Mouse (Mus musculus) kidney, postnatal 36 days (tissue): Measurements from ENCODE around the gene Aacs.
"Not testable (repeated sequence)": the region's sequence is repeated elsewhere in the genome, so short reads cannot be mapped to it uniquely, and the experiment has no call there.

Experiments
- DNase-seq, 2 experiments: peaks; one replicate each; pipeline ENCODE4 v3.0.0; 2021 to 2022; ENCODE audit warnings: mixed read lengths in 2 of 2

Aacs gene

DNA sequence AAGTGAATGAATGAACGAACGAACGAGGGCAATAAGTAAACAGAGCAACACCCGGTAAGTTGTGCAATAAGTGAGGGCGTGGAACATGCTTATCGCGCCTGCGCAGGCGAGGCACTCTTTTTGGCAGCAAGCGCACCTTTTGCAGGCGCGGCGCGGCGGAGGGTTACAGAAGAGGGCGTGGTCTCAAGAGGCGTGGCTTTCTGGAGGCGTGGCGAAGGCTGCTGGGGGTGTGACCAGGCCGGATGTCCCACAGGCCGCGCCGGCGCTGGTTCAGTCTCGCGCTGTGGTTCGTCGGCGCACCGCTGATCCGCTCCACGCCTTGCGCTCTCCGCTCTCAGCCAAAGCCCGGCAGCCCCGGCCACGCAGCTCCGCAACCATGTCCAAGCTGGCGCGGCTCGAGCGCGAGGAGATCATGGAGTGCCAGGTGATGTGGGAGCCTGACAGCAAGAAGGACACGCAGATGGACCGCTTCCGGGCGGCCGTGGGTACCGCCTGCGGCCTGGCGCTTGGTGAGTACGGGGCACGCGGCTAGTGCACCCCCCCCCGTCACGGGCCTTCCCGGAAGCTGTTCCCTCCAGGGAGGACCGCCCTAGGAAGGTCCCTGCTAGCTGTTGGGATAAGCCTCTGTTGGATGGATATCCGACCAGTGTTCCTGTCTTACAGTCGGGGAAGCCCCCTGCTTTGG, at the start of gene Aacs:
Gene Aacs, plus strand, starts transcription at position 214 of the 685 bp plus-strand sequence.
- DNase-seq, result peak; percentile 97 to 98

DNA sequence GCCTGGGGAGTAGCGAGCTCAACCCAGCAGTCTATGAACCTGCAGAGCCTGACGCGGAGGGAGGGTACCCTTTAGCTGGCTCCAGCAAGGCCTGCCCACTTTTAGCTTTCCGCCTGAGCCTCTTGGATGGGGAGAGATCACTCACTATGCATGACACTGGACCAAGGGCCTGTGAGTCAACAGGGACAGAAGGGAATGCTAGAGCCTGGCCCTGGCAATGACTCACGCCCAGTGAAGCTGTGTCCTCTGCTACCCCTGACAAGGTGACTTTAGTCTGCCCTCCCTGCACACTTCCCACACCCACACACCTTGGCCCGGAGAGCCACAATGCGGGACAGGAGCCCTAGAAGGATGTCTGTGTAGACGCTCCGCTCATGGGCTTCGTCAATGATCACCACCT, 49.3 kb upstream of the Aacs start:
- no peak for DNase-seq

DNA sequence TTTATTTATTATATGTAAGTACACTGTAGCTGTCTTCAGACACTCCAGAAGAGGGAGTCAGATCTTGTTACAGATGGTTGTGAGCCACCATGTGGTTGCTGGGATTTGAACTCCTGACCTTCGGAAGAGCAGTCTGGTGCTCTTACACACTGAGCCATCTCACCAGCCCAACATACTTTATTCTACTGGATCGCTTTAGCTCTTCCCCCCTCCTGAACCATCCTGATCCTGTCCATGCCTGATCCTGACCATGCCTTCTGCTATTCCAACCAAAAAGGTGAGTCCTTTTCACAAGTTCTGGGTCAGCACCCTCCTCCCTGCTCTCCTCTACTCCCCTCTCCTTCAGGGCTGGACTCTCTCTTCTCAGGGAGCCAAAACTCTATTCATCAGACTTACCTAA, 43.3 kb upstream of the Aacs start:
- not testable (repeated sequence) for DNase-seq

DNA sequence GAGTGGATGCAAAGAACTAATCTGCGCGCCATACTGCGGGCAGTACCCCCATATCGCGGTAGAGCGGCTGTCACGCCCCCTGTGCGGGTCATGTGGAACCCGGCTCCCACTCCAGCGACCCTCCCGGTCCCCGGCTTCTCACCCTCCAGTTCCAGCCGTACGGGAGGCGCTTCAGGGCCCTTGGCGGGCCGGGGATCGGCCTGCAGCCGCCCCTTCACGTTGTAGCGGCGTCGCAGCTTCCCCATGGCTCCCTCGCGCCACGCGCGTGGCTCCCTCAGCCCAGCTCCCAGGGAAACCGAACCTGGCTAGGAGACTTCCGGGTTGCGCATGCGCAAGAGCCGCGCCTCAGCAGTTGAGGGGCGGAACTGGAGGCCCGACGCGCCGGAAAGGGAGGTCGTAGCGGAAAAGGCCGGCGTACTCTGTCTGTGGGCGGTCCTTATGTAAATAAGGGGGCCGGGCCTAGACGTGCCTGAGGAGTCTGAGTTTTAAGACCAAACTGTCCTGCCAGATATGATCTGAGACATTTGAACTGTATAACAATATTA, 41.7 kb upstream of the Aacs start, which contains the start of gene Dhx37:
Gene Dhx37, minus strand, starts transcription at position 329 of the 545 bp plus-strand sequence.
- peak; percentile 95 to 97 for DNase-seq

DNA sequence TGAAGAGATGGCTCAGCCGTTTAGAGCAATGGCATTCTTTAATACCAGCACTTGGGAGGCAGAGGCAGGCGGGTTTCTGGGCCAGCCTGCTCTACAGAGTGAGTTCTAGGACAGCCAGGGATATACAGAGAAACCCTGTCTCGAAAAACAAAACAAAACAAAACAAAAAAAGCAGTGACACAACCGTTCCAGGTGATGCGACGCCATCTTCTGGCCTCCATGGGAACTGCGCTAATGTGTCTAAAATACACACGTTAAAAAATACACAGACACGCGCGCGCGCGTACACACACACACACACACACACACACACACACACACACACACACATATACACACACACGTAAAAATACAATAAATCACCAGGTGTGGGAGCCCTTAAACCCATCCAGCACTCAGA, 41.3 kb upstream of the Aacs start:
- DNase-seq, result not testable (repeated sequence)

DNA sequence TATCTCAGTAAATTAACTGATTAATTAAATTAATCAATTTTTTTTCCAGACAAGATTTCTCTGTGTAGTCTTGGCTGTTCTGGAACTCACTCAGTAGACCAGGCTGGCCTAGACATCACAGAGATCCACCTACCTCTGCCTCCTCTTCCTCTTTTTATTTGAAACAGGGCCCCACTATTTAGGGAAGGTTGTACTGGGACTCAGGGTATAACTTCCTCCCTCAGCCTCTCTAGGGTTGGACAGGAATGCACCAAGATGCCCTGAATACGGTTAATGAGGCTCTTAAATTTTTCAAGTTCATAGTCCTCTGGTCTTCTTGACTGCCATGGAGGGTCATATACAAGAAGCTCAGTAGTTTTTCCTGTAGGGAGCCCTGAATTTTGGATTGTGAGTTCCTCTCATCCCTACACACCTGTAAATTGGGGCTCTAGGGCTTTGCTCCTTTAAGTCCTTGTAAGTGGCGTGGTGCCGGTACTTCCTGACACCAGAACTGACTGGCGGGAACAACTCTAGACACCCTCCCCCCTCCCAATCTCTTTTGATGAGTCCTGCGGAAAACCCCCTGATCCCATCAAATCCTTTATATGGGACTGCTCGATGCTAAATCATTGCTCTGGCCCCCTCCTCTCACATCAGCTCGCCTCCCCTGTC, 34.9 kb upstream of the Aacs start:
- DNase-seq, result peak in 1 of 2 experiments; percentile 22

DNA sequence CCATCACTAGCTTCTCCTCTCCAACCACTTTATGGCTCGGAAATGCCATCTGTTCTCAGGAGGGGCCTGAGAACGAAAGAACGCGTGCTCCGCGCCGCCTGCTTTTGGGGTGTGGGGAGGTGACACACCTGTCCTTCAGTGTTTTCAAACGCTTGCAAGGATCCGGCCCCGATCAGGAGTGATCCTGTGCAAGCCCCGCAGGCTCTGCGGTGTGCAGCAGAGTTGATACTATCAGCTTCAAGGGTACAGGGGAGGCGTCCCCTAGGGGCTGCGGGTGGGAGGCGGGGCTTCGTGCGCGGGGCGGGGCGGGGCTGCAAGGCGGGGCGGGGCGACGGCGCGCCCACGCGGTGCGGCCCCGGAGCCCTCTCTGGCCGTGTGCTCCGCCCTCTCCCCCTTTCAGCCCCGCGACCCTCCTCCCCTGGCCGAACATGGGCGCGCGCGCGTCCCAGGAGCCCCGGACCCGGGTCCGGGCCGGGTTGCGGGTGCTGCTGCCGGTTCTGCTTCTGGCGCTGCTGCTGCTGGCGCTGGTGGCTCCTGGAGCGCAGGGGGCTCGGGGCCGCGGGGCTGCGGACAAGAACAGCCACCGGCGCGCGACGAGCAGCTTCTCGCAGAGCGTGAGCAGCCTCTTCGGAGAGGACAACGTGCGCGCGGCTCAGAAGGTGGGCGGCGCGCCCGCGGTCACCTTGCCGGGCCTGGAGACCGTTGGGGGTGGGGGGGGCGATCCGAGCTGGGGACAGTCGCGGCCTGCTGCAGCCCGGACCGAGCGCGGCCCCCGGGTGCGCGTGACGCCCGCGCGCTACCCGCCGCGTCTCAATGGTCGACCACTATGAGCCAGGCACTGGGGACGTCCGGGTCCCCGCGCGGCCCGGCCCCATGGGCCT, 34.1 kb upstream of the Aacs start, which contains the start of gene Bri3bp:
Gene Bri3bp, plus strand, starts transcription at position 335 of the 881 bp plus-strand sequence.
- peak; percentile 30 to 73 for DNase-seq

DNA sequence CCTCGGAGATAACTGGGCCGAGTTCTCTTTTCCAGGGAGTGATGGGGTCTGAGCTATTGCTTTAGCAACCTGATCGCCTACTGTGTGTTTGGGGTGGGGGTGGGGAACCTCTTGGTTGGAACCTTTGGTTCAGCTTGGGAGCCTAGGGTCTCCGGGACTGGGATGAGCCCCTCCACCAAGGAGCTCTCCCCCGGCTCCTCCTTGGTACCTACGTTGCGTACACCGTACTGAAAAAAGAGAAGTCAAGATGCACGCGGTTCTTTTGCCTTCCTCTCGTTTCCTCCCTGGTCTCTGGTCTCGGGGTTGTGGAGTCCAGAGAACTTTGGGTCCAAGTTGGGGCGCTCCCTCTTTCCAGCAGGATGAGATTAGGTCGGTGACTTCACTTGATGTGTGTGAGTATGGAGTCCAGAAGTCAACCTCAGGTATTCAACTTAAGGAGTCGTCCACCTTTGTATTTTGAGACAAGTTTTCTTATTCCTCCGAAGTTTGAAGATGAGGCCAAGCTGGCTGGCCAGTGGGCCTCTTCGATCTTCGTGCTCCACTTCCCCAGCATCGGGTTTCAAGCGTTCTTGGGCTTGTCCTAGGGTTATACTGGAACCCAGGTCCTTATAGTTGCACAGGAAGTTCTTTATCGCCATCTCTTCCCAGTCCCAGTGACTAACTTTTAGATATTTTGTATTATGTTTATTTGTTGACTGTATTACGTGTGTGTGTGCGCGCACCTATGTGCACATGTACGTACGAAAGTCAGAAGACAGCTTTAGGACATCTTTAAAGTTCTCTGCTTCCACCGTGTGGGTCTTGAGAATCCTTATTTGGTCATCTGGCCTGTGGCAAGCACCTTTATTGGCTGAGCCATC, 33.2 kb upstream of the Aacs start:
- peak in 1 of 2 experiments; percentile 20 for DNase-seq

DNA sequence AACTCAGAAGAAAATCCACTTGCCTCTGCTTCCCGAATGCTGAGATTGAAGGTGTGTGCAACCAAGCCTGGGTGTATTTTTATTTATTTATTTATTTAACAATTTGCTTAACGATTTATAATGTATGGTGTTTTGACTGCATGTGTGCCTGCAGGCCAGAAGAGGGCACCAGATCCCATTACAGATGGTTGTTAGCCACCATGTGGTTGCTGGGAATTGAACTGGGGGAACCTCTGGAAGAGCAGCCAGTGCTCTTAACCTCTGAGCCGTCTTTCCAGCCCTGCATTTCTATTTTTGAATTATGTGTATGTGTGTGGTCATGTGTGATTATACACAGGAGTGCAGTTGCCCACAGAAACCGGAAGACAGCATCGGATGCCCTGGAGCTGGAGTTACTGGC, 32.3 kb upstream of the Aacs start:
- no peak for DNase-seq

DNA sequence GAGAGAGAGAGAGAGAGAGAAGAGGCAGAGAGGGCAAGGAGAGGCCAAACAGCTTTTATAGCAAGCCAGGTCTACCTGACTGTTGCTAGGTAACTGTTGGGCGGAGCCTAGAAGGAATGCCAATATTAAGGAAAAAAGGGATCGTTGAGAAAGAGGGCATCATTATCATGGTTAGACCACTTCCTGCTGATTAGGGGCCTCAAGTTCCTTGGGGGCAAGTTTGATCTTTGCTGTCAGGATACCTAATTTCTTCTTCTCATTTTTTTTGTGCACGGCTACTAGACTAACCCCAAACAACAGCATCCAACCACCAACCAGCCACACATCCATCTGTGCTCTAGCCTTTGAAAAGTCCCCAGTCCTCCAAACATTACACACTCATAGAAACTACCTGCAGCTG, 31.7 kb upstream of the Aacs start:
- no peak for DNase-seq

DNA sequence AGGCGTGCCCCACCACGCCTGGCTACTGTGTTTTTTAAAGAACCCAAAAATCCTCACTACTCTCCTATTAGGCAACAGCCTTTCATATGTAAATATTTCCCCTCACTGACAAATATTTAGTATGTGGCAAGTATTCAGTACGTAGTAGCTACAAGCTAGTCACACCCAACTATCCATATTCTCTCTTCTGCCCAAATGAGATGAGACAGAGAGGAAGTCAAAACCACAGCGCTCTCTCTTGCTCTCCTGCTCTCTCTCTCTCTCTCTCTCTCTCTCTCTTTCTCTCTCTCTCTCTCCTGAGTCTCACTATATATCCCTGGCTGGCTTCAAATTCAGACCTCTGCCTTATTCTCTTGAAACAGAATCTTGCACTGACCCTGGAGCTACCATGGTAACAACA, 31.1 kb upstream of the Aacs start:
- DNase-seq, result no peak

DNA sequence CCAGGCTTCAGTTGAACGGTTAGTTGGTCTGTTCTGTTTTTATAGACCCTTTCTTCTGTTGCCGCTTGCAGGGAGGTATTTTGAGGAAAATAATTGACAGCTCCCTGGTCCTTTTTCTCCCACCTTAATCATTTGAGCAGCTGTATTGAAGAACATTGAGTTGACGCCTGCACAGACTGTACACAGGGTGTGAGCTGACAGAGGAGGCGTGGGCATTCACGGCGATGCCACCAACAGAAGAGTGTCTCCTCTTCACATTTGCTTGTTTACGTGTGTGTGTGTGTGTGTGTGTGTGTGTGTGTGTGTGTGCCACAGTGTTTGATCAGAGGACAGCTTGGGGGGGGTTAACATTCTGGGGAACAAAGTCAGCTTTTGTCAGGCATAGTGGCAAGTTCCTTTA, 29.3 kb upstream of the Aacs start:
- DNase-seq, result no peak

DNA sequence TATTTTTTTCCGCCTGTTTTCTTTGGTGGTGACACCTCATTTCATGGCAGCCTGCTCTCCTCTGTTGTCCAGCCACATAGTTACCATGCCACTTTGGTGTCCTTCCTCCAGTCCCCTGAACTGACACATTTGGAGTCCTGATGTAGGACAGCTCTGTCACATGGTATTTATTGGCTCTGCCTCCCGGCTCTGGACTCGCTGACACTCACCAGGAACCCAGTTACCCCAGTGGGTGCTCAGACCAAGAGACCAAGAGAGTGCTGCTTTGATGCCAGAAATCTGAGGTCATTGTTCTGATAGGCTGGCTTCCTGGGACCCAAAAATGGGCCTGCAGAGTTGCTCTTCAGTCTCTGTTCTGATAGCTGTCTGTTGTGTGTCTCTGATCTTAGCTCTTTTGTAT, 27.6 kb upstream of the Aacs start:
- DNase-seq, result peak in 1 of 2 experiments; percentile 9

DNA sequence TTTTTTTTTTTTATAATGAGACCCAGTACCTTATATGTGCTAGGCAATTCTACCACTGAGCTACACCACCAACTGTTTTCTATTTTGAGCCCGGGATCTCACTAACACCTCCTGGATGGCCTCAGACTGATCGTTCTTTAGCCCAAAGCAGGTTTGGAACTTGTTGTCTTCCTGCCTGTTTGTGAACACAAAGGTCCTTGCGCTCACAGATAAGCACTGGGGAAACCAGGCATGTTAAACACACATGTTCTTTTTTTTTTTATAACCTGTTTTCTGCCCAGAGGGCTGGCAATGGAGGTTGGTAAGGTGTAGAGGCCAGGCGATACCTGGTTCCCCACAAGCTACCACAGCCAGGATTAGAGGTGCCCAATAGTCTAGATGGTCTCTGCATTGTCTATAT, 27.0 kb upstream of the Aacs start:
- DNase-seq, result no peak

DNA sequence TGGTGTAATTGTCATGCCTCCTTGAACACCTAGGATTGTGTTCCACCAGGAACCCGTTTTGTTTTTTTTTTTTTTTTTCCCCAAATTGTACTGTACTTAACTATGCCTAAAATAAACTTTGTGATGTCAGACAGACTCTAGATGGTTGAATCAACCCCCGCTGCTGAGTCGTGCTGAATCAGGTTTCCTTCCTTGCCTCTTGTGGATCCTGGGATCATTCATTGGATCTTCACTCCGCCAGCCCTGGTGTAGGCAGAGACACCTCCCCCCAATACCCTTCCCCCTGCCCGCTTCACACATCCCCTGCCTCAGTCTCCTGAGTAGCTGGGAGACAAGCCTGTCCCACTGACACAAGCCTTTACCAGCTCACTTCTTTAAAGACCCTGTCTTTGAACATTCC, 26.3 kb upstream of the Aacs start:
- no peak for DNase-seq

DNA sequence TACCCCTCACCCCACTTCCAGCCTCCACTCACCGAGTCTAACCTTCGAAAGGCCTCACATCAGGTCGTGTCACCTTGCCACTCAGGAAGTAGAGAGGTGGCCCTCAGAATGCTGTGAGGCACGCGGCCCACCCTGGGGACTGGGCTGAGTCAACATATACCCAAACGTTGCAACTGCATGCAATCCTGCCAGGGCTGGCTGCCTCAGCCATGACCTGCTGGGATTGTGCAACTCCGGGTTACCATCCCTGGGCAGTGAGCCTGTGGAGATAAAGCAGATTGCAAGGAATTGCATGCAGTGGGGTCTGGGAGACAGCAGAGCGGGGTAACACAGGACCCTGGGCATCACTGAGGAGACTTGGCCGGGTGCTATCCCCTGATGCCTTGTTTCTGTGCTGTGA, 23.0 kb upstream of the Aacs start:
- DNase-seq, result no peak

DNA sequence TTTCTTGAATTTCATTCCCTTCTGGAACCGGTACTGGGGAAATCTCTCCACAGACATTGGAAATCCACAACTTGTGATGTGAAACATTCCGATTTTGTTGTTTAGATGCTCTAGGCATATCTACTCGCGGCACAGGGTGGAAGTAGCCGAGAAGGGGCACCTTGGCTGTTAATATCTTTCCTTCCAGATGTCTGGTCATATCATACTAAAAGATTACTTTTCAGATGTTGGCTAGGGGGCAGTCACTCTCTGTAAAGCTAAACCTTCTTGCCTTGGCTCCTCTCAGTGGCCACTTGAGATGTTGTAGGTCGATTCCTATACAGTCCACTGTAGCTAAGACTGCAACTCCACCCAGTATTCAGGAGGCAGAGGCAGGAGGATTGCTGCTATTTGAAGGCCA, 19.5 kb upstream of the Aacs start:
- no peak for DNase-seq

DNA sequence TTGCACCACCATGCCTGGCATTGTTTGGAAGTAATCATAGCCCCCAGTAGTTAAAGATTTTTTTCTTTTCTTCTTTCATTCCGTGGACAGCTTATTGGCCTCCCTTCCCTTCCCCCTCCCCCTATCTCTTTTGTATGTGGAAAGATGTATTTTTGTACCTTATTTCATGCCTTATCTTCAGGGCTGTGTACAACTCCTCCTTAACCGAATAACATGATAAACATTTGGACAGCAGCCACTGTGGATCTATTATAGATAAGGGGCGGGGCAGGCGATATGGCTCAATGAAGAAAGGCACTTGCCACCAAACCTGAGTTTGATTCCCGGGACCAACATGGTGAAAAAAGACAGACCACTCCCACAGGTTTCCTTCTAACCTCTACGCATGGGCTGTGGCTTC, 18.1 kb upstream of the Aacs start:
- DNase-seq, result no peak

DNA sequence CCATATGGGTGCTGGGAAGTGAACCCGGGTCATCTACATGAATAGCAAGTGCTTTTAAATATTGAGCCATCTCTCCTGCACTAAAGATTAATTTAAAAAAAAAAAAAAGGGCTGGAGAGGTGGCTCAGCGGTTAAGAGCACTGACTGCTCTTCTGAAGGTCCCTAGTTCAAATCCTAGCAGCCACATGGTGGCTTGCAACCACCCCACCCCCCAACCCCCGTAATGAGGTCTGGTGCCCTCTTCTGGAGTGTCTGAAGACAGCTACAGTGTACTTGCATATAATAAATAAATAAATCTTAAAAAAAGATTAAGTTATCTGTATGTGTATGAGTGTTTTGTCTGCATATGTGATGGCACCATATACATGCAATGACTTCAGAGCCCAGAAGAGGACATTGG, 15.0 kb upstream of the Aacs start:
- DNase-seq, result no peak

DNA sequence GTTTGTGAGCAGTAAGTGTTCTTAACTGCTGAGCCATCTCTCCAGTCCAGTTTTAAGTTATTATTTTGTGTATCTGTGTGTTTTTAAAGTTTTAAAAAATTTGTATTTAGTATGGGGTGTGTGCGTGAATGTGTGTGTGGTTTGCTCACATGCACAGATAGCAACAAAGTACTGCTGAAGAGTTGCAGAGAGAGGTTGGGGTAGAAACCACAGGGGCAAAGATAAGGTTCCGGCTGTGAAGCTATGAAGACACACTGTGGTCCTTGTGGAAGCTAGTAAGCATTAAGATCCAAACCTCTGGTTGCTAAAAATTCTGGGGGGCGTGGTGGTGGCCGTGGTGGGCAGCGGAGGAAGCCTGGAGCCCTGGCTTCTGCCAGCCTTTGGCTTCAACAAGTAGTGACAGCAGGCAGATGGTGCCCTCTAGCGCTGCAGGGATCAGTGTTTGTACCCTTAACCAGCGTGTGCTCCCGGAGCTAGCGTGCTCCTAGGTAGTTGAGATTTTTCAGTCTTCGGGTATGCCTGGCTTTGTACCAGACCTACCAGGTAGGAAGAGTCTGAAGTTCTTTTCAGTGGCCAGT, 13.7 kb upstream of the Aacs start:
- DNase-seq, result peak; percentile 73 to 88

DNA sequence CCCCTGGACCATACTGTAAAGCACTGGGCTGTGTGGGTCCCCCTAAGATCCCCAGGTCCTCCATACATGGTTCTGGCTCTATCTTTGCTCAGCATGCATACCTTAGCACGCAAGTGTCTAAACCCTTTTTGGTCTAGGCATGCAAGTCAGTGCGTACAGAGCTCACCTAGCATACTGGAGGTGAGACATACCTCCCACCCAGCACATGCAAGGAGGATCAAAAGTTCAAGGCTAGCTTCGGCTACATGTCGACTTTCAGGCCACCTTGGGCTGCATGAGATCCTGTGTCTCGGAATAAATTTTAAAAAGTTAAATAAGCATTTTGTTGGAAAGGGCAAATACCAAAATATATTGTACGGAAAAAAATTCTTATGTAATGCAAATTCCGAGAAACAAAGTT, 10.4 kb upstream of the Aacs start:
- no peak for DNase-seq

DNA sequence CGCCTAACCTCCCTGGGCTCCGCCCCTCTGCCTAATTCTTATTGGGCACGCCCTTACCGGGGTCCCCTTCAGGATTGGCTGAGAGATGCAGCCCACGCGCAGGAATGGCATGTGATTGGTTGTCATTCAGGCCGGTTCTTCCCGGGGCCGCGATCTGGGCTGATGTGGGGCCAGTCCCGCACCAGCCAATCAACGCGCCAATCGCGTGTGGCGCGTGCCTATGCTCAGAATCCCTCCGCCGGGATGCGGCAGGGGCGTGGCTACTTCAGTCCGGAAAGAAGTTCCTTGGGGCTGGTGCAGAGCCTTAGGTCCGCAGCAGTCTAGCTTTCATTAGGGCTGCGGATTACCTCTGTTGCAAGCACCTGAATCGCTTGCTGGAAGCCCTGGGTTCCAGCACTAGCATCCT, 9.9 kb upstream of the Aacs start:
- peak; percentile 97 to 98 for DNase-seq
